Mouse (Mus musculus): ENCODE measurements around the gene Kirrel.

DNA sequence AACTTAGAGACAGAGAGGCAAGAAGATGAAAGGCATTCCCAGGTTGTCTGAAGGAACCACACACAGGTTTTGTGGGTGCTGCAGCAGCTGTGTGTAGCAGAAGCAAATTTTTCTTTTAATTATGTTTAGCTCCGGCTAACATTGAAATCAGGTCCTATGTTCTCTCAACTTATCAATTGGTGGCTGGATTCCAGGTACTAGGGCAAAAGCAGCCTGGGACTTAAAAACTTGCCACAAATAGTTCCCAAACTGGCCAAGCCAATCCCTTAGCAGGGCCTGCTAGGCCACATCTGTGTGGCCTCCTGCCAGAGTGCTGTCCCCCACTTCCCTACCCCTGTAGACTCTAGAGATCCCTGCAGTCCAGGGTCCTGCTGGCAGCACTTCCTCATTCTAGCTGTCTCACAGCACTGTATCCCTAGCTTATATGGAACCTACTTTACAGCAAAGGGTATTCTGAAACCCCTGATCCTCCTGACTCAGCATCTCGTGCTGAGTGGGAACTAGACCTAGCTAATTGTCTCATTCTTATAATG lies 23.2 kb downstream of the Kirrel start:
- TF ChIP-seq ZNF384 (IDR thresholded peaks at IDR 0.05; ENCODE audit: low read depth, low read length): no peak
- no peak for TF ChIP-seq POLR2A (IDR thresholded peaks at IDR 0.05; ENCODE audit: low read depth, low read length)
- no peak for TF ChIP-seq USF2 (conservative IDR thresholded peaks at IDR 0.05; ENCODE audit: low read depth, low read length)
- no peak for TF ChIP-seq CTCF (conservative IDR thresholded peaks at IDR 0.05 in 1 of 2, IDR thresholded peaks at IDR 0.05 in 1 of 2; ENCODE audit: low read depth in 2 of 2, low read length in 2 of 2)
- no peak for TF ChIP-seq EP300 (IDR thresholded peaks at IDR 0.05; ENCODE audit: low read length)
- no peak for TF ChIP-seq JUND (conservative IDR thresholded peaks at IDR 0.05; ENCODE audit: low read depth, low read length)
- no peak for TF ChIP-seq IRF4 (IDR thresholded peaks at IDR 0.05; ENCODE audit: low read depth, low read length)
- TF ChIP-seq ZC3H11A (IDR thresholded peaks at IDR 0.05; ENCODE audit: low read depth, low read length): no peak
- no peak for TF ChIP-seq MAFK (IDR thresholded peaks at IDR 0.05; ENCODE audit: insufficient replicate concordance, low read length)
- no peak for TF ChIP-seq ETS1 (conservative IDR thresholded peaks at IDR 0.05; ENCODE audit: low read depth, low read length)
- TF ChIP-seq E2F4 (IDR thresholded peaks at IDR 0.05; ENCODE audit: insufficient replicate concordance, low read depth, low read length): no peak
- no peak for TF ChIP-seq HCFC1 (IDR thresholded peaks at IDR 0.05; ENCODE audit: low read depth, low read length)
